Mouse (Mus musculus): Measurements from ENCODE around the gene Ccdc33. TPM values are rescaled to one million over a fixed set of nuclear protein-coding genes. Genes with fewer than 3 reads are reported as not detected.

Gene Ccdc33
- polyA plus RNA-seq, 2 experiments, result not detected

DNA sequence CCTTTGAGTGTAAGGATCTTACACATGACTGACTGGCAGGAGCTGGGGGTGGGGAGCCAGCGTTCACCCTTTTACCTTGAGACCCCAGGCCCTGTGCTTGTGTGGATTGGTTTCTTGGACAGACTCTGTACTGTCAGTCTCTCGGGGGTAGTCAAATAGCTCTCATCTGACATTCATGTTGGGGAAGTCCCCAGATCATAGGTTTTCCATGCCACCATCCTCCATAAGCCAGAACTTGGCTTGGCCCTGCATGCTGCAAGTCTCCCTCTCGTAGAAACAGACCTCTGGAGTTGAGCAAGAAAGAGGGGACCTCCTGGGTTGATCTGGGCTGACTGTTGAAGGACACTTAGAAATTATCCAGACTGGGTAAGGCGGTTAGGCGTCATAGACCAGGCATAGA is 100.2 kb downstream of the Ccdc33 start:
- Histone ChIP-seq H3K9me3 (ENCODE audit: control insufficient read depth, low read length) (no peaks in the 10 kb centered on the region), H3K27me3 (ENCODE audit: control insufficient read depth, insufficient read depth, low read length) (no peaks in the 10 kb centered on the region), H3K4me3 (ENCODE audit: insufficient read depth in 1 of 2, low read depth in 2 of 2, low read length in 2 of 2) (no peak overlapping the region), H3K9ac (replicated peaks) (no peak overlapping the region), H3K4me2 (ENCODE audit: low read depth) (no peak overlapping the region), H3K4me1 (replicated peaks; ENCODE audit: control insufficient read depth in 2 of 2, insufficient read depth in 2 of 2, low read length in 1 of 2) (no peaks in the 10 kb centered on the region), H3K27ac (no peak overlapping the region), H3K36me3 (replicated peaks; ENCODE audit: control insufficient read depth, insufficient read depth, low read depth) (no peaks in the 10 kb centered on the region)
- 46% methylated on average over 5 of the region's 5 CpGs for WGBS (ENCODE audit: insufficient replicate concordance)
- DNase-seq (ENCODE audit: low read depth in 3 of 3, low spot score in 3 of 3) (no peak), ATAC-seq (ENCODE audit: insufficient read depth) (no peak)
- TF ChIP-seq CTCF (IDR thresholded peaks at IDR 0.05; ENCODE audit: low read depth) (no peak), EP300 (IDR thresholded peaks at IDR 0.05; ENCODE audit: low read depth) (no peak)

DNA sequence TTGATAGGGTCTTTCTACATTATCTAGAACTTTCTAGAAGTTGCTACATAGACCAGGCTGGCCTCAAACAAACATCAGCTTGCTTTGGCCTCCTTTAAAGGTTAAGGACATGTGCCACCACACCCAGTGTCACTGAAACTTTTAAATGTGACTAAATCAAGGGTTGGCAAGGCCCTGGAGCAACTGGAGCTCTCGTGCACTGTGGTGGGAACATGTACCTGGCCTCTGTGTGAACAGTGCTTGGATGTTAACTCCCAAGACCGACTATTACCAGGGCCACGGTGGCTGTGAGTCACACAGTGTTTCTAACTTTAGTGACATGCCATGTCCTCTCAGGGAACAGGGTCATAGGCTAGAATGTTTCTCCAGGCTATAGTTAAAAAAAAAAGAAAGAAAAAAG is 101.7 kb downstream of the Ccdc33 start:
- Histone ChIP-seq H3K27me3 (ENCODE audit: control insufficient read depth, insufficient read depth, low read length) (no peaks in the 10 kb centered on the region), H3K4me3 (ENCODE audit: insufficient read depth in 1 of 2, low read depth in 2 of 2, low read length in 2 of 2) (no peak overlapping the region), H3K27ac (no peak overlapping the region), H3K4me1 (replicated peaks; ENCODE audit: control insufficient read depth in 2 of 2, insufficient read depth in 2 of 2, low read length in 1 of 2) (no peaks in the 10 kb centered on the region), H3K4me2 (ENCODE audit: low read depth) (no peak overlapping the region), H3K9ac (replicated peaks) (no peak overlapping the region), H3K9me3 (ENCODE audit: control insufficient read depth, low read length) (no peaks in the 10 kb centered on the region), H3K36me3 (replicated peaks; ENCODE audit: control insufficient read depth, insufficient read depth, low read depth) (no peaks in the 10 kb centered on the region)
- DNase-seq (ENCODE audit: low read depth in 3 of 3, low spot score in 3 of 3) (no peak), ATAC-seq (ENCODE audit: insufficient read depth) (no peak)
- TF ChIP-seq CTCF (IDR thresholded peaks at IDR 0.05; ENCODE audit: low read depth), result no peak
- TF ChIP-seq EP300 (IDR thresholded peaks at IDR 0.05; ENCODE audit: low read depth), result no peak
- 53% methylated on average over 3 of the region's 3 CpGs for WGBS (ENCODE audit: insufficient replicate concordance)

DNA sequence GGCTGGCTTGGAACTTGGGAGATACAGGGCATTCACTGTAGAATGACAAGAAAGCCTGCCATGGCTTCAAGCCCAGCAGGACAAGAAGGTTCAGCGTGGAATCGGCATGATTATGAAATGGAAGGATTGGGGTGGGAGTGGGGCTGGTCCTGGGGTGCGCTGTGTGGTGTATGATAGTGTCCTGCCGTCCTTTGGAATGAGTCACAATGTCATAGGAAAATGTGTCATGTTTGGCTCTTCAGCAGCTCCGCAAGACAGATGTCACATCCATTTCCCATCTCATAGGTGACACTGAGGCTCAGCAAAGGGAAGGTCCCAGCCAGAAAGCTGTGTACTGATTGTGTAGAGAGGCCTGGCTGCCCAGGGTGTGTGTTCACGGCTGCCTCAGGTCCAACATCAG is 102.8 kb downstream of the Ccdc33 start:
- DNase-seq (ENCODE audit: low read depth in 3 of 3, low spot score in 3 of 3) (no peak), ATAC-seq (ENCODE audit: insufficient read depth) (no peak)
- Histone ChIP-seq H3K4me3 (ENCODE audit: insufficient read depth in 1 of 2, low read depth in 2 of 2, low read length in 2 of 2) (no peak overlapping the region), H3K27ac (no peak overlapping the region), H3K4me2 (ENCODE audit: low read depth) (no peak overlapping the region), H3K4me1 (replicated peaks; ENCODE audit: control insufficient read depth in 2 of 2, insufficient read depth in 2 of 2, low read length in 1 of 2) (no peaks in the 10 kb centered on the region), H3K36me3 (replicated peaks; ENCODE audit: control insufficient read depth, insufficient read depth, low read depth) (no peaks in the 10 kb centered on the region), H3K9me3 (ENCODE audit: control insufficient read depth, low read length) (no peaks in the 10 kb centered on the region), H3K9ac (replicated peaks) (no peak overlapping the region), H3K27me3 (ENCODE audit: control insufficient read depth, insufficient read depth, low read length) (no peaks in the 10 kb centered on the region)
- 68% methylated on average over 6 of the region's 6 CpGs for WGBS (ENCODE audit: insufficient replicate concordance)
- TF ChIP-seq EP300 (IDR thresholded peaks at IDR 0.05; ENCODE audit: low read depth) (no peak), CTCF (IDR thresholded peaks at IDR 0.05; ENCODE audit: low read depth) (no peak)

DNA sequence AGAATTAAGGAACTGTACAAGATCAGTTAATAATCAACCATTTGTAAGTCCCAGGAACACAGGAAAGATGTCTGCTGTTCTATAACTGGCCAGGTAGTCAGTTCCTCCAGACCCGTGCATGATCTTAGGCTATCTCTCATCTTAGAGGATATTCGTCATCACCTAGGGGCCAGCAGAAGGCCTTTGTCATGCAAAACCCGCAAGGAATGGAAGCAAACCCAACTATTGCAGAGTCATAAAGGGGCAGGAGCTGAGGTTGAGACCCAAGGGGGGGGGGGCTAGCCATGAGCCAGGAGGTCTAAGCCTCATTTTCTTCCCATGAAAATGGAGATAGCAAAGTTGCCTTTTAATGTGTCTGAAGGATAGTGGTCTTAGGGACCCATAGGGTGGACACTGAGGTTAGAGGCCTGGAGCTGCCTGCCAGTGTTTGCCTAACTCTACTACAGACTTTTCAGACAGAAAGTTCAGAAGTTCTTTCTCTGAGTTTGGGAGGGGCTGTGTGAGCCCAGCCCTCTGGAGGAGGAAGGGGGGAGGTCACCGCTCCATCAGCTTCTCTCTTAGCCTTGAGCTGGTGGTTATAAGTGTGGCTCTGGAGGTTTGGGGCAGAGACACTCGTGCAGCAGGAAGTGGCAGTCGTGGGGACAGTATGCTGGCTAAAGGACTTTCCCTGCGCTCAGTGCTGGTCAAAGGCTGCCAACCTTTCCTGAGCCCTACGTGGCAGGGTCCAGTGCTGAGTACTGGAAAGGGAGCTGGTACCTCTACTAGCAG is 104.0 kb downstream of the Ccdc33 start:
- TF ChIP-seq EP300 (IDR thresholded peaks at IDR 0.05; ENCODE audit: low read depth) (no peak), CTCF (IDR thresholded peaks at IDR 0.05; ENCODE audit: low read depth) (no peak)
- H3K9ac ChIP-seq (replicated peaks), result no peak overlapping the region
- H3K4me1 ChIP-seq (replicated peaks; ENCODE audit: control insufficient read depth in 2 of 2, insufficient read depth in 2 of 2, low read length in 1 of 2), result no peaks in the 10 kb centered on the region
- no peak overlapping the region for H3K27ac ChIP-seq
- no peak overlapping the region for H3K4me2 ChIP-seq (ENCODE audit: low read depth)
- WGBS (ENCODE audit: insufficient replicate concordance), result 28% methylated on average over 8 of the region's 8 CpGs
- no peaks in the 10 kb centered on the region for H3K27me3 ChIP-seq (ENCODE audit: control insufficient read depth, insufficient read depth, low read length)
- H3K4me3 ChIP-seq (ENCODE audit: insufficient read depth in 1 of 2, low read depth in 2 of 2, low read length in 2 of 2), result no peak overlapping the region
- no peaks in the 10 kb centered on the region for H3K36me3 ChIP-seq (replicated peaks; ENCODE audit: control insufficient read depth, insufficient read depth, low read depth)
- DNase-seq (ENCODE audit: low read depth in 3 of 3, low spot score in 3 of 3), result no peak
- ATAC-seq (ENCODE audit: insufficient read depth), result no peak
- H3K9me3 ChIP-seq (ENCODE audit: control insufficient read depth, low read length), result no peaks in the 10 kb centered on the region

DNA sequence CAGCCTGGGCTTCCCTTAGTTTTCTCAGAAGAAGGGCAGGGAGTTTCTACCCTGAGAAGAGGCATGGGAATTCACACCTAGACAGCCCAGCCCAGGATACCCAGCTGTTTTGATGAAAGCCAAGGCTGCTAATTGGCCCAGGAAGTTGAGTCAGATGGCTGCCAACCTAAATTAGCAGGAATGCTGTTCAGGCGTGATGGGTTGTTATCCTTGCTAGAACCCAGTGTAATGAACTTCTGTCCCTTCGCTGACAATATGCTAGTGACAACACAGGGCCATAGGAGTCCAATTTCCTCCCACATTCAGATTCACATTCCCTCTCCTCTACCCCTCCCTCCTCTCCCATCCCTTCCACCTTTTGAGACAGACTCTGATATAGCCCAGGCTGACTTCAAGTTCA is 105.7 kb downstream of the Ccdc33 start:
- Histone ChIP-seq H3K27ac (no peak overlapping the region), H3K4me3 (ENCODE audit: insufficient read depth in 1 of 2, low read depth in 2 of 2, low read length in 2 of 2) (no peak overlapping the region), H3K9me3 (ENCODE audit: control insufficient read depth, low read length) (no peaks in the 10 kb centered on the region), H3K36me3 (replicated peaks; ENCODE audit: control insufficient read depth, insufficient read depth, low read depth) (no peaks in the 10 kb centered on the region), H3K27me3 (ENCODE audit: control insufficient read depth, insufficient read depth, low read length) (no peaks in the 10 kb centered on the region), H3K4me1 (replicated peaks; ENCODE audit: control insufficient read depth in 2 of 2, insufficient read depth in 2 of 2, low read length in 1 of 2) (no peaks in the 10 kb centered on the region), H3K4me2 (ENCODE audit: low read depth) (no peak overlapping the region), H3K9ac (replicated peaks) (no peak overlapping the region)
- no peak for ATAC-seq (ENCODE audit: insufficient read depth)
- WGBS (ENCODE audit: insufficient replicate concordance), result 35% methylated on average over 2 of the region's 2 CpGs
- TF ChIP-seq EP300 (IDR thresholded peaks at IDR 0.05; ENCODE audit: low read depth), result no peak
- no peak for TF ChIP-seq CTCF (IDR thresholded peaks at IDR 0.05; ENCODE audit: low read depth)
- no peak for DNase-seq (ENCODE audit: low read depth in 3 of 3, low spot score in 3 of 3)

Measured in liver, embryonic 14.5 days (tissue).